Mouse (Mus musculus): ENCODE measurements around the gene Ywhah.

GRCm38 (mm10) chr5:32985379-32985778 is 33.2 kb upstream of the Ywhah start:
- TF ChIP-seq CTCF (IDR thresholded peaks at IDR 0.05; ENCODE audit: control insufficient read depth, insufficient read depth, insufficient replicate concordance, low read depth, low read length), result no peak
- no peak for TF ChIP-seq POLR2A (IDR thresholded peaks at IDR 0.05; ENCODE audit: control insufficient read depth, low read depth, low read length)

All from testis, adult 2 months (tissue).